ENCODE assay signal across 8 mouse cellular contexts in the genomic region with DNA sequence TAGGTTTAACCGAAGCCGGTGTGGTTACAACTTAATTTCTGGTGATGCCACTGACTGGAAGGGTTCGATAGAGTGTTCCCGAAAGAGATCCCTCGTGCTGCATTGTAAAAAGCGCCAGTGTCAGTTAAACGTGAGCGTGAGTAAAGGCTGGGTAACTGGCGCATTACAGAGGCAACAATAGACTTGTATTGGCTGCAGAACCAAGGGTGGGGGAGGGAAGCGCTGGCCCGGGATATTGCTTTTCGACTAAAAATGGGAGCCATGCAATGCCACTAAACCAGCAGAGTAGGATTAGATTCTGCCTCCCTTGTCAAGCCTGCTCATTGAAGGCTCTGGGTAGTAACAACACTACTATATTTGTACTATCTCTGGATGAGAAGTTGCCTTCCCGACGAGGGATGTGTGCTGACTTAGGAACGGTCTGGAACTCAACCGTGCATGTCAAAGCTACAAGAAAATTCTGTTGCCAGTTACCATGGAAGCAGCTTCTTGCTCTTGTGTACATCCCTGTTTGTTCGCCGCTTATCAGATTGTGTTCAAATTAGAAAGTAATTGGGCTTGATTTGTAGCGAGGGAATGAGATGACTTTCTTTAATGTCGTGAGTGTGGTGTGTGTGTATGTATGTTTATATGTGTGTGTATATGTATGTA. TPM values are rescaled to one million over a fixed set of nuclear protein-coding genes. Genes with fewer than 3 reads are reported as not detected.
DNase-seq lines count a peak whose midpoint lies in the region; ATAC-seq lines count a peak whose summit lies in the region.

No protein-coding gene starts in this region.

- H3K4me3 ChIP-seq in kidney, embryonic 15.5 days (replicated peaks), result peak overlapping the region; percentile 77
- H3K4me3 ChIP-seq in forebrain, embryonic 13.5 days, result peak overlapping the region; percentile 89

- no peak for DNase-seq in kidney, adult 8-10 months
- peak; percentile 76 for DNase-seq in brain, adult 2 months (ENCODE audit: low read depth, low spot score)
- peak; percentile 29 to 45 for DNase-seq in kidney, postnatal 4 days
- DNase-seq in neural tube, embryonic 10.5 days (ENCODE audit: extremely low spot score, low spot score), result peak; percentile 49
- DNase-seq in gastrocnemius, adult 18-20 months (ENCODE audit: low spot score), result no peak

- no peak for ATAC-seq in kidney, embryonic 15.5 days (replicated peaks; ENCODE audit: low FRiP score)
- no peak for ATAC-seq in forebrain, embryonic 13.5 days
- no peak for ATAC-seq in frontal cortex, adult (ENCODE audit: low TSS enrichment)

- H3K4me1 ChIP-seq in kidney, embryonic 15.5 days, result peaks cover 40% of the 10 kb centered on the region
- peaks cover 50% of the 10 kb centered on the region for H3K4me1 ChIP-seq in forebrain, embryonic 13.5 days

- peak overlapping the region; percentile 97 for H3K4me2 ChIP-seq in kidney, embryonic 15.5 days
- H3K4me2 ChIP-seq in forebrain, embryonic 13.5 days, result peak overlapping the region; percentile 97

- peak overlapping the region; percentile 75 for H3K9ac ChIP-seq in kidney, embryonic 15.5 days
- peak overlapping the region; percentile 97 for H3K9ac ChIP-seq in forebrain, embryonic 13.5 days

- H3K9me3 ChIP-seq in kidney, embryonic 15.5 days (replicated peaks), result no peaks in the 10 kb centered on the region
- H3K9me3 ChIP-seq in forebrain, embryonic 13.5 days (replicated peaks), result no peaks in the 10 kb centered on the region

- H3K36me3 ChIP-seq in kidney, embryonic 15.5 days, result no peaks in the 10 kb centered on the region
- peaks cover 5% of the 10 kb centered on the region; the same call in 1 of the 2 replicates for H3K36me3 ChIP-seq in forebrain, embryonic 13.5 days (ENCODE audit: poor library complexity, severe bottlenecking)

- WGBS in kidney, embryonic 15.5 days, result 5% methylated on average over 20 of the region's 20 CpGs
- WGBS in forebrain, embryonic 13.5 days, result under 1% methylated on average over 20 of the region's 20 CpGs

- peaks cover 50% of the 10 kb centered on the region for H3K27me3 ChIP-seq in kidney, embryonic 15.5 days
- no peaks in the 10 kb centered on the region for H3K27me3 ChIP-seq in forebrain, embryonic 13.5 days

- no peak overlapping the region for H3K27ac ChIP-seq in kidney, embryonic 15.5 days
- peak overlapping the region; percentile 31; the same call in 1 of the 2 replicates for H3K27ac ChIP-seq in forebrain, embryonic 13.5 days

RNA-seq across cellular contexts. Expression of gene Cadm1, which starts 2.4 kb away (rescaled TPM):
- 68.8 and 72.2 TPM in 2 replicates for polyA plus RNA-seq in kidney, embryonic 15.5 days (2015; fragmentation: Nextera tagmentation; extraction: Ambion mirVana)
- 140 TPM in 2 replicates for polyA plus RNA-seq in forebrain, embryonic 13.5 days (2015; fragmentation: Nextera tagmentation; extraction: Ambion mirVana)
- 1 to 10 TPM; 4.2 to 8.0 TPM for total RNA-seq in gastrocnemius, adult 18-20 months (2021)

Comparison
In these comparisons a context has a peak if more than half of its experiments do, and no peak if none do; other contexts are left out.
1. DNase-seq: peak in brain, adult 2 months (single experiment), kidney, postnatal 4 days (2 of 2) and neural tube, embryonic 10.5 days (single experiment); none in kidney, adult 8-10 months (0 of 2) and gastrocnemius, adult 18-20 months (single experiment).